9 mouse cellular contexts compared by ENCODE assay signal in the genomic region with DNA sequence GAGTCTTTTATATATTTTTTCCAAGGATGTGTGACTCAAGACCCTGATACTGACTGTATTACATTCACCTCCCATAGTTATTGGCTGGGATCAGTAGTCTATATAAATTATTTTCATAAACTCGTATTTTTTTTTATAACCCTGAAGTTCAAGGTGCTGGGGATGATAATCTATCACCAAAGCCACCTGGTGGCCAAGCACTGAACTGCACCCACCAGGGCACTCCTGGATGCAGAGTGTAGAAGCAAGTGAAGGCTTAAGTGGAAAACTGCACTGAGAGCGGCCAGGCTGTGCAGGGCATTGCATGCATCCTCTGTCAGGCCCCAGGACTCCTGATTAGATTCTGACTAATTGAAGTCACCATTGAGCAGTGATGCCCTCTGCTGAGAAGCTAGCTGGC. TPM values are rescaled to one million over a fixed set of nuclear protein-coding genes. Genes with fewer than 3 reads are reported as not detected.
A peak's percentile ranks its signal among the peaks of the same experiment; 100 is the strongest.
DNase-seq lines count a peak whose midpoint lies in the region; ATAC-seq and TF ChIP-seq lines count a peak whose summit lies in the region.
"Had no signal": no experiment of that assay in that cellular context is flagged by ENCODE, and none has a peak within 500 bp of the region (broad histone marks: within the 10 kb centered on the region; RNA-seq: fewer than 3 reads in every experiment).

No protein-coding gene starts in this region.

- no peaks in the 10 kb centered on the region for H3K9me3 ChIP-seq in lung, postnatal 0 days (ENCODE audit: low read length)
- H3K9me3 ChIP-seq: heart, embryonic 15.5 days had no signal

- no peak for TF ChIP-seq EP300 in lung, postnatal 0 days (IDR thresholded peaks at IDR 0.05)

- H3K9ac ChIP-seq in lung, postnatal 0 days (replicated peaks; ENCODE audit: low read depth) = no peak overlapping the region
- H3K9ac ChIP-seq: heart, embryonic 15.5 days had no signal

- H3K4me1 ChIP-seq in thymus, adult 2 months (replicated peaks; ENCODE audit: control insufficient read depth, insufficient read depth, low read length) = peaks cover 8% of the 10 kb centered on the region
- H3K4me1 ChIP-seq in lung, postnatal 0 days (ENCODE audit: insufficient read depth, low read depth, low read length) = no peaks in the 10 kb centered on the region
- H3K4me1 ChIP-seq: heart, embryonic 15.5 days had no signal

- no peak for TF ChIP-seq POLR2A in thymus, adult 2 months (IDR thresholded peaks at IDR 0.05; ENCODE audit: control insufficient read depth, extremely low read depth, insufficient read depth, low read length, poor library complexity)

- no peak overlapping the region for H3K27ac ChIP-seq in thymus, adult 2 months (ENCODE audit: control insufficient read depth, insufficient read depth, low read length)
- no peak overlapping the region for H3K27ac ChIP-seq in lung, postnatal 0 days (ENCODE audit: low read length)
- H3K27ac ChIP-seq: heart, embryonic 15.5 days had no signal

- no peak for ATAC-seq in lung, postnatal 0 days
- ATAC-seq in erythroid progenitor cell, adult 5-6 weeks (replicated peaks; ENCODE audit: low FRiP score, poor library complexity, severe bottlenecking) = no peak

- H3K4me2 ChIP-seq in lung, postnatal 0 days (replicated peaks; ENCODE audit: low read depth, low read length) = no peak overlapping the region
- H3K4me2 ChIP-seq: heart, embryonic 15.5 days had no signal

- 52% methylated on average over 2 of the region's 2 CpGs for WGBS in thymus, adult 2 months
- WGBS in lung, postnatal 0 days = 28% methylated on average over 2 of the region's 2 CpGs

- peak; percentile 45; the same call in 1 of the 2 replicates for TF ChIP-seq CTCF in thymus, adult 2 months (IDR thresholded peaks at IDR 0.05; ENCODE audit: borderline replicate concordance, control insufficient read depth, extremely low read depth, insufficient read depth, low read length, poor library complexity)
- peak; percentile 82 for TF ChIP-seq CTCF in lung, postnatal 0 days (IDR thresholded peaks at IDR 0.05)

- DNase-seq in thymus, adult 2 months = peak; percentile 65
- no peak for DNase-seq in thymus, adult 18-20 months
- DNase-seq in adrenal gland, postnatal 25 days = peak; percentile 77
- DNase-seq in embryo, embryonic 9.5 days (ENCODE audit: extremely low spot score) = peak; percentile 34
- peak; percentile 78 for DNase-seq in induced T-regulatory cell, adult 2 months (ENCODE audit: low read depth)
- DNase-seq in lung, postnatal 0 days (ENCODE audit: low spot score) = peak; percentile 40
- DNase-seq in right cerebral cortex, adult 2 months (ENCODE audit: low spot score in 2 of 2) = peak; percentile 70 to 74

- H3K4me3 ChIP-seq in thymus, adult 2 months (ENCODE audit: control insufficient read depth, insufficient read depth, low read length) = no peak overlapping the region
- H3K4me3 ChIP-seq in lung, postnatal 0 days (ENCODE audit: low read depth, low read length) = no peak overlapping the region
- H3K4me3 ChIP-seq: heart, embryonic 15.5 days had no signal

- no peaks in the 10 kb centered on the region for H3K27me3 ChIP-seq in thymus, adult 2 months (ENCODE audit: control insufficient read depth, insufficient read depth, low read length)
- 0 out of 2 replicates have a peak, but pooled peaks cover 3% of the 10 kb centered on the region for H3K27me3 ChIP-seq in lung, postnatal 0 days (replicated peaks; ENCODE audit: insufficient read depth, low read length)

- H3K36me3 ChIP-seq in thymus, adult 2 months (ENCODE audit: control insufficient read depth, insufficient read depth, low read length) = no peaks in the 10 kb centered on the region
- no peaks in the 10 kb centered on the region for H3K36me3 ChIP-seq in lung, postnatal 0 days (ENCODE audit: insufficient read depth, low read length)
- H3K36me3 ChIP-seq: heart, embryonic 15.5 days had no signal

RNA-seq across cellular contexts. Expression of a gene that starts 21.9 kb away (rescaled TPM):
- polyA plus RNA-seq in thymus, adult 2 months (2012; rRNA removed) = 0.07 TPM in 1 of 2 replicates, not detected in the other
- total RNA-seq in adrenal gland, postnatal 25 days (2021) = not detected in 2 replicates
- not detected in 2 replicates for polyA plus RNA-seq in lung, postnatal 0 days (2015; fragmentation: Nextera tagmentation; extraction: Ambion mirVana)
- total RNA-seq in erythroid progenitor cell, adult 5-6 weeks (2015; ENCODE audit: low replicate concordance) = not detected in 2 replicates
- not detected in 2 replicates for total RNA-seq in erythroid progenitor cell, adult 5-6 weeks (2017; ENCODE audit: low replicate concordance)
- polyA plus RNA-seq: heart, embryonic 15.5 days had no signal

RNA-seq across cellular contexts. Expression of a gene that starts 32.6 kb away (rescaled TPM):
- polyA plus RNA-seq in thymus, adult 2 months (2012; rRNA removed) = 0.05 and 0.67 TPM in 2 replicates
- total RNA-seq in adrenal gland, postnatal 25 days (2021) = 1.4 and 2.5 TPM in 2 replicates
- polyA plus RNA-seq in lung, postnatal 0 days (2015; fragmentation: Nextera tagmentation; extraction: Ambion mirVana) = 1.9 and 2.0 TPM in 2 replicates
- not detected in 2 replicates for total RNA-seq in erythroid progenitor cell, adult 5-6 weeks (2015; ENCODE audit: low replicate concordance)
- total RNA-seq in erythroid progenitor cell, adult 5-6 weeks (2017; ENCODE audit: low replicate concordance) = not detected in 2 replicates

Comparison
In these comparisons a context has a peak if more than half of its experiments do, and no peak if none do; other contexts are left out.
1. DNase-seq: peak in thymus, adult 2 months (single experiment), adrenal gland, postnatal 25 days (single experiment), embryo, embryonic 9.5 days (single experiment), induced T-regulatory cell, adult 2 months (single experiment), lung, postnatal 0 days (single experiment) and right cerebral cortex, adult 2 months (2 of 2); none in thymus, adult 18-20 months (0 of 2).